Mouse (Mus musculus) liver, embryonic 12.5 days (tissue): Measurements from ENCODE around the gene Ankrd22. TPM values are rescaled to one million over a fixed set of nuclear protein-coding genes. Genes with fewer than 3 reads are reported as not detected.

ENCODE experiments used
- ATAC-seq: fragments of 200-750 bp; cut with Nextera tagmentation; 2 replicates; pipeline ENCODE4 v1.8.0; 2017; ENCODE audit warnings: moderate number of reproducible peaks, mild to moderate bottlenecking, moderate library complexity
- H3K27ac ChIP-seq: fragments of 300-500 bp; sonication (generic); 2 replicates; pipeline ENCODE4 v1.5.1; 2016; ENCODE audit warnings: mild to moderate bottlenecking
- H3K27me3 ChIP-seq: fragments of 300-500 bp; sonication (generic); replicated peaks from 2 replicates; pipeline ENCODE4 v1.6.1; 2016; ENCODE audit warnings: mild to moderate bottlenecking, moderate library complexity
- H3K36me3 ChIP-seq: fragments of 300-500 bp; sonication (generic); 2 replicates; pipeline ENCODE4 v1.6.1; 2016; ENCODE audit warnings: mild to moderate bottlenecking, moderate library complexity
- H3K4me1 ChIP-seq: fragments of 300-500 bp; sonication (generic); 2 replicates; pipeline ENCODE4 v1.6.1; 2016
- H3K4me2 ChIP-seq: fragments of 300-500 bp; sonication (generic); 2 replicates; pipeline ENCODE4 v1.6.1; 2016; ENCODE audit warnings: mild to moderate bottlenecking, moderate library complexity
- H3K4me3 ChIP-seq: fragments of 300-500 bp; sonication (generic); 2 replicates; pipeline ENCODE4 v1.5.1; 2016; ENCODE audit warnings: mild to moderate bottlenecking, moderate library complexity
- H3K9ac ChIP-seq: fragments of 300-500 bp; sonication (generic); 2 replicates; pipeline ENCODE4 v1.6.1; 2016; ENCODE audit warnings: mild to moderate bottlenecking, moderate library complexity
- H3K9me3 ChIP-seq: fragments of 300-500 bp; sonication (generic); replicated peaks from 2 replicates; pipeline ENCODE4 v1.6.1; 2016; ENCODE audit warnings: mild to moderate bottlenecking, moderate library complexity
- WGBS: fragments of 180-500 bp; shearing (Covaris S2); methylation state at CpG from one replicate; pipeline ENCODE4 v1.1.7; 2016; ENCODE audit not compliant: insufficient replicate concordance; 5-methylcytosine and 5-hydroxymethylcytosine counted together
- polyA plus RNA-seq: library from polyadenylated mRNA; unstranded; fragments of >200 nt; fragmentation: Nextera tagmentation; extraction: Ambion mirVana; gene quantifications from 2 replicates; pipeline ENCODE4 v1.2.1, GENCODE M21; 2016

The Ankrd22 gene
- polyA plus RNA-seq, 1 experiment from 2014 or later, result not detected

GRCm38 (mm10) chr19:34120107-34120731, 45.6 kb downstream of the Ankrd22 start:
- Histone ChIP-seq H3K9ac (no peak overlapping the region), H3K4me1 (no peaks in the 10 kb centered on the region), H3K4me2 (no peak overlapping the region), H3K9me3 (no peaks in the 10 kb centered on the region), H3K36me3 (no peaks in the 10 kb centered on the region), H3K4me3 (no peak overlapping the region), H3K27me3 (no peaks in the 10 kb centered on the region), H3K27ac (no peak overlapping the region)
- WGBS, result 32% methylated on average over 3 of the region's 3 CpGs
- no peak for ATAC-seq

DNA sequence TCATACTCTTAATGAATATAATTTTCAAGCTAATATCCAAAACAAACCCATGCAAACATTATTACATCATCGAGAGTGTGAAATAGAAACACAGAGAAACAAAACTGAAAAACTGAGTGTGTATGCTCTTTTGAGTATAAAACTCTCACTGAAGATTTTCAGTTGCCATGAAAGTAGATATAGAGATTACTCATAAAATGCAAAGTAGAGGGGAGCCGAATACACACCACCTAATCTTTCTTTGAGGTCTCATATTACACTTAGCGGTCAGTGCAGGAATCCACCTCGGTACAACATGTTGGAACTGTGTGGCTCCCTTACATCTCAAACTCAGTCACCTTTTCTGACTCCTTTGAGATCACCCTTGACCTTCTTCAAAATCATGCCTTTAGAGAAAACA, 46.2 kb downstream of the Ankrd22 start:
- Histone ChIP-seq H3K9me3 (no peaks in the 10 kb centered on the region), H3K4me1 (no peaks in the 10 kb centered on the region), H3K27ac (no peak overlapping the region), H3K9ac (no peak overlapping the region), H3K36me3 (no peaks in the 10 kb centered on the region), H3K4me2 (no peak overlapping the region), H3K27me3 (no peaks in the 10 kb centered on the region), H3K4me3 (no peak overlapping the region)
- WGBS, result 64% methylated on average over 4 of the region's 4 CpGs
- no peak for ATAC-seq

GRCm38 (mm10) chr19:34119102-34119501, 46.8 kb downstream of the Ankrd22 start:
- WGBS, result 55% methylated on average over 1 of the region's 1 CpGs

GRCm38 (mm10) chr19:34104841-34105240, 61.0 kb downstream of the Ankrd22 start:
- H3K4me3 ChIP-seq, result no peak overlapping the region
- no peak overlapping the region for H3K9ac ChIP-seq
- no peak overlapping the region for H3K27ac ChIP-seq
- no peaks in the 10 kb centered on the region for H3K4me1 ChIP-seq
- no peaks in the 10 kb centered on the region for H3K36me3 ChIP-seq
- no peak for ATAC-seq
- H3K4me2 ChIP-seq, result no peak overlapping the region
- no peaks in the 10 kb centered on the region for H3K27me3 ChIP-seq
- H3K9me3 ChIP-seq, result no peaks in the 10 kb centered on the region
- WGBS, result 62% methylated on average over 3 of the region's 3 CpGs

More at GRCm38 (mm10) chr19:34119102-34119501, 46.8 kb downstream of the Ankrd22 start:
- Histone ChIP-seq H3K4me1 (no peaks in the 10 kb centered on the region), H3K27me3 (no peaks in the 10 kb centered on the region), H3K27ac (no peak overlapping the region), H3K4me3 (no peak overlapping the region), H3K4me2 (no peak overlapping the region), H3K36me3 (no peaks in the 10 kb centered on the region), H3K9me3 (no peaks in the 10 kb centered on the region), H3K9ac (no peak overlapping the region)
- no peak for ATAC-seq

- H3K4me3 ChIP-seq, result no peak overlapping the region
These were observed 64.0 kb downstream of the Ankrd22 start for GRCm38 (mm10) chr19:34101888-34102287.

DNA sequence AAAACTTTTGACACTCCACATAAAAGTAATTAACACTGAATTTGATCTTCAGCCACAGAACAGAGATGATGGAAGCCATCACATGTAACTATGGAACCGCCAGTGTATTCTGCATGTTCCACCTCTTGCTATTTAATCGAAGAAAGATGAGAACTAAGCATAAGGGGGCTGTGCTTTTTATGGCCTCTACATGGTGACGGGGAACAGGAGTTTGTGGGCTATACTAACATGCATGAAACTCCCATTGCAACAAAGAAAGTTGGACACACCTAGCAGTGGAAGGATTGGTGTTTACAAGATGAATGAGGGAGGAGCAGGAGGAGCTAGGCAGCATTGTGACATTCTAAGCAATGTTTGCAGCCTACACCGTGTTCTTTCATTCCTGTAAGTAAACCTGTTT, 65.2 kb downstream of the Ankrd22 start, which contains the start of gene Lipm:
TSS of gene Lipm (plus strand) at position 301 of the 400 bp plus-strand sequence.
- Histone ChIP-seq H3K36me3 (no peaks in the 10 kb centered on the region), H3K4me2 (no peak within 1 kb of the TSS), H3K4me1 (no peaks in the 10 kb centered on the region), H3K27ac (no peak within 1 kb of the TSS), H3K9ac (no peak within 1 kb of the TSS), H3K4me3 (no peak within 1 kb of the TSS), H3K9me3 (no peaks in the 10 kb centered on the region), H3K27me3 (no peaks in the 10 kb centered on the region)
- no peak for ATAC-seq
- 70% methylated on average over 4 of the region's 4 CpGs for WGBS

More at GRCm38 (mm10) chr19:34101888-34102287, 64.0 kb downstream of the Ankrd22 start:
- ATAC-seq, result no peak
- Histone ChIP-seq H3K9ac (no peak overlapping the region), H3K4me1 (no peaks in the 10 kb centered on the region), H3K36me3 (no peaks in the 10 kb centered on the region), H3K27ac (no peak overlapping the region), H3K27me3 (no peaks in the 10 kb centered on the region), H3K9me3 (no peaks in the 10 kb centered on the region), H3K4me2 (no peak overlapping the region)
- 71% methylated on average over 7 of the region's 7 CpGs for WGBS

- 62% methylated on average over 1 of the region's 1 CpGs for WGBS
- Histone ChIP-seq H3K27ac (no peak overlapping the region), H3K4me1 (no peaks in the 10 kb centered on the region), H3K9ac (no peak overlapping the region), H3K9me3 (no peaks in the 10 kb centered on the region), H3K4me2 (no peak overlapping the region), H3K27me3 (no peaks in the 10 kb centered on the region), H3K4me3 (no peak overlapping the region), H3K36me3 (no peaks in the 10 kb centered on the region)
- ATAC-seq, result no peak
These were observed 69.6 kb downstream of the Ankrd22 start for GRCm38 (mm10) chr19:34096228-34096627.

- Histone ChIP-seq H3K27me3 (no peaks in the 10 kb centered on the region), H3K27ac (no peak overlapping the region), H3K9ac (no peak overlapping the region), H3K9me3 (no peaks in the 10 kb centered on the region), H3K36me3 (no peaks in the 10 kb centered on the region), H3K4me1 (no peaks in the 10 kb centered on the region), H3K4me2 (no peak overlapping the region), H3K4me3 (no peak overlapping the region)
- WGBS, result 67% methylated on average over 5 of the region's 5 CpGs
- ATAC-seq, result no peak
These were observed 70.5 kb downstream of the Ankrd22 start for GRCm38 (mm10) chr19:34095381-34095780.

DNA sequence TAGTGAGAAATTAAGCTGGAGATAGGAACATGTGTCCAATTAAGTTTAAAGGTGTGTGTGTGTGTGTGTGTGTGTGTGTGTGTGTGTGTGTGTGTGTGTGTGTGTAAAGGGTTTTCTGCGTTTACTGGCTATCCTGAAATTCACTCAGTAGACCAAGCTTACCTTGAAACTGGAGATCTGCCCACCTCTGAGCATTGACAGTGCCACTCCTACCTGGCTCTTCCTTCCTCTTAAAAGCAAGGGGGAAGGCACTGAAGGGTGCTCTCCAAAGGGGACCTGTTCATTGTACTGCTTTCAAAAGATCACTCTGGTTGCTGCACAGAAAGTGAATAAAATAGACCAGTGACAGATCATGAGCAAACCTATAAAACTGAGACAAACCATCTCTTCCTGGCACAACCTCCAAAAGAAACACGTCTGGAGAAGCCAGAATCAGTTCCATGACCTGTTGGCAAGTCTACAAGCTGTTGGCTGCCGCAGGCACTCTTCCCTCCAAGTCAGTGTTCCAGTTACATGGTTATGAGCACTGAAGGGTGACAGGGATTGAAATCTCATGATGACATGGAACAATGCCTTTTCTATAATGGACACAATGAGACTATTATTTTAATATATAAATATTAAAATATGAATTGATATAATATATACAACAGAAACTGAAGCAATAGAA, 76.7 kb downstream of the Ankrd22 start:
- no peak for ATAC-seq
- H3K27me3 ChIP-seq, result no peaks in the 10 kb centered on the region
- 48% methylated on average over 3 of the region's 3 CpGs for WGBS
- no peak overlapping the region for H3K27ac ChIP-seq
- no peak overlapping the region for H3K4me3 ChIP-seq
- H3K9ac ChIP-seq, result no peak overlapping the region
- H3K4me1 ChIP-seq, result no peaks in the 10 kb centered on the region
- no peaks in the 10 kb centered on the region for H3K36me3 ChIP-seq
- H3K4me2 ChIP-seq, result no peak overlapping the region
- no peaks in the 10 kb centered on the region for H3K9me3 ChIP-seq

DNA sequence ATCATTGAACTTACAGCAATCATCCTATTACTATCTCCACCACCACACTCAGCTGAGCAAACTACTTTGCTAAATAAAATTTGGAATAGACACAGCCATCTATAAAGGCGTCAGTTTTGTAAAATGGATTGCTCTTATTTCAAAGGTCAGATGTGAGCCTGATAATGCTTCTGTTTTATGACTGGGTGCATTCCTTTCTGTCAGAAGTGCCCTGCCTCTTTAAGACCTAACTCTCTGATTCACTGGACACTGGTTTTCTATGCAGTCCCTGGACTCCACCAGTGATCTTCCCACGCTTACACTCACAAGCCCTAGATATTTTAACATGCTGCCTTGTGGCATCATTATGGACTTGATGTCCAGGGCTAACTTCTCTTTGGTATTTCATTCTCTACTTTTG, 87.7 kb downstream of the Ankrd22 start:
- H3K4me3 ChIP-seq, result no peak overlapping the region
- no peaks in the 10 kb centered on the region for H3K4me1 ChIP-seq
- H3K9ac ChIP-seq, result no peak overlapping the region
- no peak for ATAC-seq
- 56% methylated on average over 2 of the region's 2 CpGs for WGBS
- no peaks in the 10 kb centered on the region for H3K27me3 ChIP-seq
- no peak overlapping the region for H3K4me2 ChIP-seq
- H3K36me3 ChIP-seq, result no peaks in the 10 kb centered on the region
- no peaks in the 10 kb centered on the region for H3K9me3 ChIP-seq
- H3K27ac ChIP-seq, result no peak overlapping the region

DNA sequence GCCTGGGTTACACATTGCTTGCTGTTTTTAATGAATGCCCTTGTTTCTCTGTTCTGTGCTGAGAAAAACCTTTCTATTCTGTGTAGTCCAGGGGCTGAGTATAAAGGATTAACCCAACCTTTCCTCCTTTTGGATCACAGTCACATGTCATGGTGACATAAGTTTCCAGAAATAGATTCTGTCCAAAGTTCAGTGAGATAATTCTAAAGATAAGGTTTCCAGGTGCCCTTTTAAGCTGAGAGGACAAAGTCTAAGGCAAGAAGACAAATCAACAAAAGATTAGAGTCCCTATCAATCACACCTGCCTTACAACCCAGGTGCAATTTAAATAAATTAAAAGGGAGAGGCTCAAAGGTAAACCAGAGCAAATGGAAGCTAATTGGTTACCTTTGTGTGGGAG, 91.6 kb downstream of the Ankrd22 start:
- no peak for ATAC-seq
- H3K9ac ChIP-seq, result no peak overlapping the region
- H3K4me2 ChIP-seq, result no peak overlapping the region
- H3K36me3 ChIP-seq, result no peaks in the 10 kb centered on the region
- no peaks in the 10 kb centered on the region for H3K27me3 ChIP-seq
- no peaks in the 10 kb centered on the region for H3K4me1 ChIP-seq
- no peak overlapping the region for H3K4me3 ChIP-seq
- no peaks in the 10 kb centered on the region for H3K9me3 ChIP-seq
- no peak overlapping the region for H3K27ac ChIP-seq
